Mouse (Mus musculus) heart, adult 11 months (tissue): Measurements from ENCODE around the gene Tbccd1.
A peak's percentile ranks its signal among the peaks of the same experiment; 100 is the strongest.
"Not testable (repeated sequence)": the region's sequence is repeated elsewhere in the genome, so short reads cannot be mapped to it uniquely, and the experiment has no call there.

Experiments
- DNase-seq: peaks from one replicate; pipeline ENCODE4 v3.0.0; 2022

Gene Tbccd1

GRCm38 (mm10) chr16:22779228-22779835 is 78.1 kb downstream of the Tbccd1 start:
- no peak for DNase-seq

DNA sequence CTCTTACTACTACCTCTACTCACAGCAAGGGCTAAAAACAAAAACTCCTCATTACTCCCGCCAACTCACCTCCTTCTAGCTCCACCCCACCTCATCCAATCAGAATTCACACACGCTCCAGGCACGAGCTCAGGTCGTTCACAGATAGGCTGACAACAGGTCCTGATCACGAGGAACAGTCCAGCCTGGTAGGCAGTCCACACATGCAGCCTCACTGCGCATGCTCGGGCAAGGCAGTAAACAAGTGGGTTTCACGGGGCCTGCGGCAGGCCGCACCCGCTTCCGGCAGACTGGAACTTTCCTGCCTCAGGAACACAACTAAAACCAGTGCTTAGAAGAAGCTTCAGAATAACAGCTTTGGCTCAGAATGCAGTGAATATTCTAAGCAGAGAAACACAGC is 79.2 kb downstream of the Tbccd1 start:
- DNase-seq, result not testable (repeated sequence)

DNA sequence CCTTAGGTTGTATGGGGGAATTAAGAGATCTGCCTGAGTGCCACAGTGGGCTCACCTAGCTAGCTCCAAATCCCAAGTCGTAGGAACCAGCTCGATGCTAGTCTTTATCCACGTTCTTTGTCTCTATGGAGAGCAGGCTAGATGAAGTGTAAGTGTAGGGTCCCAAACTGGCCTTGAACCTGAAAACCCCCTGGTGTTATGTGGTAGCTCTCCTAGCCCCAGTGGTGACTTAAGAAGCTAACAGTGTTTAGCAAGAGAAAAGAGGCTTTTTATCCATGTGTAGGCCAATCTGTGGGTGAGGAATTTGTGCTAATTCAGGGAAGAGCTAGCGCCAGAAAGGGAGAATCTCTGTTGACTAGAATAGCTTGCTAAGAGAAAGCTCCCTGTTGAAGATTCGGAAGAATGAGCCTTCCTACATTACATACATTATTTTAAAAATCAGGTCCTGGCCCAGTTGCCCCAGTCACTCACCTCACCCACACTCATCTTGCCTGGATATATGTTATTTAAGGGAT is 81.9 kb downstream of the Tbccd1 start:
- peak; percentile 27 for DNase-seq

GRCm38 (mm10) chr16:22768661-22769060 is 88.8 kb downstream of the Tbccd1 start:
- peak; percentile 74 for DNase-seq

- no peak for DNase-seq
Measured at GRCm38 (mm10) chr16:22767405-22767804, 90.1 kb downstream of the Tbccd1 start.

DNA sequence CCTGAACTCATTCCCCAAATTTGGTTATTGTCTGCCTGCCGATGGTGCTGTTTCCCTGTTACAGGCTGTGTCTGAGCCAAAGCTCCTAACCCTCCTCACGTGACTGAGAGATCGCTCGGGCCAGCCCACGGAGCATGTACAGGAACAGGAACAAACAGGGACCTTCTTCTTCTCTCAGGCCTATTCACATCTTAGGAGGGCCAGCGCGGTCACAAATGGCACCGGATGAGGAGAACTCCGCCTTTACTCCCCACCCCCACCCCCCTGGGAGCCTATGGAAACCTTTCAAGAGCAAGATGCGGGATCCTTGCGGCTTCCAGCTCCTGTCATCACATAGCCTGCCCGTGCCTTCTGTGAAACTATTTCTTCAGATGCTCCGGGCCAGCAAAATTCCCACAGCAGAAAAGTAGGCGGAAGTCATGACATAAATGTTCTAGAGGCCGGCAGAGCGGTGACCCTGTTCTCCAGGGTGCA is 90.7 kb downstream of the Tbccd1 start:
- peak; percentile 96 for DNase-seq

DNA sequence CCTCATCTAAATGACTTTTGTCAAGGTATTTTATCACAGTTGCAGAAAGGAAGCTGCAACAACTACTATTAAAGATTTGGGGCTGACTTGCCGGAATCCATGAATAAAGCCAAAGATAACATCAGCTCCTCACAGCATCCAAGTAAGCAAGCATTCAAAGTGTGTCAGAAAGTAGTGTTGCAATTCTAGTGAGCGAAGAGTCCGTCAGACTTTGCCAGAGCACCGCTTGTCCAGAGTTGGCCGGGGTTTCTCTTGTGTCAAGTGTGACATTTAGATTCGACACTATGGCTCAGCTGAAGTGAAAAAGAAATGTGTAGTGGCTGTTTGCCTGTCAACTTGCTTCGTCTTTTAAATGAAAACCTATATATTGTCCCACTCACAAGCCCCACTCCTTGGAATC is 91.9 kb downstream of the Tbccd1 start:
- DNase-seq, result no peak
